Mouse (Mus musculus): Measurements from ENCODE around the gene Kdf1.

Kdf1 gene

DNA sequence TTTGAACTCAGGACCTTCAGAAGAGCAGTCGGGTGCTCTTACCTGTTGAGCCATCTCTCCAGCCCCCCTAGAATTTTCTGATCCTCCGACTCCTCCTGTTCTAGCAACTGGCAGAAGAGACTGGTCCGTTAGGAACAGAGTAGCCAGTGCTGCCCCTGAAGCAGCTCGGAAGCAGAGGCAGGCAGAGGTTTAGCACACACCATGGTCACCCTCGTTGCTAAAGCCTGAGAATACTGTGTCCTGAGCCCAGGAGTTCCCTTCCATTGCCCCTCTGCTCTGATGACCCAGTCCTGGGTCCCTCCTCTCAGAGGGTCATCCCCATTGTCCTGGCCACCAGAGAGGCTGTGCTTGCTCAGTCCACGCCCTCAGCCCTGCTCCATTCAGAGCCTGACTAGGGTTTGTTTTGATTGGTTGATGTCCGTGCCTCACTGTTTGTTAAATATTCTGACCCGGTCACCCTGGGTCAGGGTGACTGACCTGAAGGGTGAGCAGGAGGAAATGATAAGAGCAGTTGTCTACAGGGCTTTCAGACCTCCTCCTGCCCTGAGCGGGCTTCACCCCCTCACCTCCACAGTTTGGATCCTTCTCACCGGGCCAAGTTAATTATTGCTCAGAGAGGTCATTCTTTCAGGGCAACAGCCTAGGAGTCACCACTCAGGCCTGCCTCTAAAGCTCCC lies 38.4 kb downstream of the Kdf1 start:
- no peak for DNase-seq

DNA sequence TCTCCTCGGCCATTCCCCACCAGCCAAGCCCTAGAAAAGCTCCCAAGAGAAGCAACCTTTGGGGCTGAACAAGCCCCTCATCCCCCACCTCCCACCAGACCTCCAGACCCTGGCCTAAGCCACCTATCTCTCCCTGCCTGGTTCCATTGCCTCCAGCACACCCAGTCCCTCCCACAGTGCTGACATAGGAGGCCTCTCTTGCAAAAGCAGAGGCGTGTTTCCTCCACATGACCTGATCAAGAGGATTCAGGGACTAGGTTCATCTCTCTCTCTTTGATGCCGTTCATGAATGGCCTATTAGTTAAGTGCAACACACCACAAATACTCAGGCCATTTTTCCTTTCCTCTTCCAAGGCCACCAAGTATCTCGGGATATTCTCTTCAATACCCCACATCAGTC lies 41.1 kb downstream of the Kdf1 start:
- no peak for DNase-seq

DNA sequence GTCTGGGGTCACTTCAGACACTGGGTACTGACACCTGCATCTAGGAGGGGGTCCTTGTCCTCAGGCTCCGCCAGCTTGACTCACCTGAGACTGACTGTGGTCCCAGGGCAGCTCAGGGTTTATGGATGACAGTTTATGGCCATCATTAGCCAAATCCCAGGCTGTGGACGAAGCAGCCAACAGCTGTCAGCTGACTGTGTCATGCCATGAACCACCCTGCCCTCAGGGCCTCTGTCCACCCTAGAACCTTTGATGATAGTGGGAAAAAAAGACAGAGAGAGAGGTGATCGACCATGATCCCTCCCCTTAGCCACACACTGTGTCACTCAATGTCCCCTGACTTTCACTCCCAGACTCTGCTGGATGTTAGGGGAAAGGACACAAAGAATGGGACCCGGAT lies 42.9 kb downstream of the Kdf1 start:
- DNase-seq: no peak

DNA sequence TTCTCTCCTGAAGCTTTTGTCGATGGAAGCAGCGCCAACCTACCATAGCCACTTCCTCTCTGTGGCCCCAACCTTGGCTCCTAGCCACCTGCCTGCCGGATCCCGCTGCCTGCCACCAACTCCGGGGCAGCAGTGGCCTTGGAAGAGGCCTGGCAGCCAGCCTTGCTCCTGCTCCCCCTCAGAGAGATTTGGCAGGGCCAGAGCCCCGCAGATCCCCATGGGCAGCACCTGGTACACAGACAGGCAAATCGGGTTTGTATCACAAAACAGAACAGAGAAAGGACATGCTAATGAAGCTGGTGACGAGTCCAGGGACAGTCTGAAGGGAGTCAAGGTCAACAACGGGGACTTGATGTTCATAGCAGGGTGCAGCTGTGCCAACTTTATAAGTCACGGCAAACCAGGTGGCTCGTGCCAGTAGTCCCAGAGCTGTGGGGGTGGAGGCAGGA lies 44.4 kb downstream of the Kdf1 start:
- no peak for DNase-seq

- DNase-seq: no peak
Measured at GRCm38 (mm10) chr4:133567251-133567650, 48.5 kb downstream of the Kdf1 start.

DNA sequence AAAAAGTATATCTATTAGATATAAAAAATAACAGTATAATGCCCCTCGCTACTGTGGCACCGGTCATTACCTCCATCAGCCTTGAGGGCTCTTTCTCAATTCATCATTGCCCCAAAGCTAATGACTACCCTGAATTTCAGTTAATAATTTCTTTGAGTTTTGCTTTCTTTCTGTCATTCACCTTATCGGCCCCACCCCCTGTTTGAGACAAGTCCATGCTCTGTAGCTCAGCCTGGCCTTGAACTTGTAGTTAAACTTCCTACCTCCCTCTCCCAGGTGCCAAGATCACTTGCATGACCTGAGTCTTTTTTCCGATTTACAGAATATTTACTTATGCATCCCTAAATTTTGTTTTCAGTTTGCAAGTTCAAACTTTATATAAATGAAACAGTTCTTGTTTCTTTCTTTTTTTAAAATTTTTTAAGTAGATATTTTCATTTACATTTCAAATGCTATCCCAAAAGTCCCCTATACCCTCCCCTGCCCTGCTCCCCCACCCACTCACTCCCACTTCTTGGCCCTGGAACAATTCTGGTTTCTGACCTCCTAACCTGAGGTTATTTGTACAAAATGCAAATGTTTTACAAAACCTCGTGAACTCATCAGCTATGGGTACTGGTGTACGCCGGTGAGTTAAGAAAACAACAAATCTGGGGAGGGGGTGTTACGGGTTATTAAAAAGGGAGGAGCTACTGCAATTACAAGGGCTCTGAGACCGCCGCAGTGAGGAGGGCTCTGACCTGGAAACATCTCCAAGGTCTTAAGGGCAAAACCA lies 50.7 kb downstream of the Kdf1 start:
- no peak for DNase-seq

DNA sequence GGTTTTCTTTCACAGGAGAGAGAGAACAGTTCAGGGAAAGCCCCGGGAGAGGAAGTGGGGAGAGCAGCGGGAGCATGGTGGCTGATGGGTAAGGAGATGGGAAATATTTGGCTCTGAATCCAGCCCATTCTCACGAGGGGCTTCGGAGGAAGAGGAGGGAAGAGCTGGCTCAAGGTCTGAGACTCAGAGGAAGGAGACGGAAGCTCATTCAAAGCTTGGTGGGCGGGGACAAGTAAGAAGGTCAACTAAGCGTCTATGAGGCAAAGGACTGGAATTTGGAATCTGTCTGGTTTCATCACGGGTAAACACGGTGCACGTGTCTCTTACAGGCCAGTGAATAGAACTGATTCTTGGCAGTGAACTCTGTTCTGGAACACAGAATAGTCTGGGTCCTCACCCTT lies 51.3 kb downstream of the Kdf1 start:
- DNase-seq: no peak

DNA sequence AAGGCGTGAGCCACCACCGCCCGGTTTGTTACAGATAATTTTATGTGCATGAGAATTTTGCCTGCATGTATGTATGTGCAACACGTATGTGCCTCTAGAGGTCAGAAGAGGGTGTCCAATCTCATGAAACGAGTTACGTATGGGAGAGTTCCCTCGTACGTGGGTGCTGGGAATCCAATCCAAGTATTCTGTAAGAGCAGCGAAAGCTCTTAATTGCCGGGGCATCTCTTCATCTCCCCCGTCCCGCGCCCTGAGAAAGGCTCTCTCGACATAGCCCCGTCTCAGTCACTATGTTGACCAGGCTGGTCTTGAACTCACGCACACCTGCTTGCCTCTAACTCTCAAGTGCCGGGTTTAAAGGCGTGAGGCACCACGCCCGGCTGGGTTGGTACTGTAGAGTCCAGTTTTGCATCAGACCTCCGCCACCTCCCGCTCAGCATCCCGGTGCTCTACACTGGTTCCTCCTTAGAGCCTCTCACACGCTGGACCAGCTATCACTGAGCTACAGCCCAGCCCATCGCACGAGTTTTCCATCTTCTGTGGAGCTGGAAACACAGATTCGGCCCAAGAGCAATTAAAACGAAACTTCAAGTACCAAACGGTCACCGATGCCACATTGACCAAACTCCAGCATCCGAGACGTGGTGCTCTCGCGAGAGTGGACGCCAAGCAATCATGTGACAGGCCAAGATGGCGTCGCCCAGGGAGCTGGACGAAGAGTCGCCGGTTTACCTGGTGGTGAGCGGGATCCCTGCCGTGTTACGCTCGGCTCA lies 55.5 kb downstream of the Kdf1 start, which contains the start of gene Gpatch3:
Gpatch3 (plus strand) TSS at position 676 of the 773 bp plus-strand sequence.
- peak; percentile 88 to 89 for DNase-seq

- DNase-seq: no peak
Measured at GRCm38 (mm10) chr4:133574843-133575202, 56.1 kb downstream of the Kdf1 start.

DNA sequence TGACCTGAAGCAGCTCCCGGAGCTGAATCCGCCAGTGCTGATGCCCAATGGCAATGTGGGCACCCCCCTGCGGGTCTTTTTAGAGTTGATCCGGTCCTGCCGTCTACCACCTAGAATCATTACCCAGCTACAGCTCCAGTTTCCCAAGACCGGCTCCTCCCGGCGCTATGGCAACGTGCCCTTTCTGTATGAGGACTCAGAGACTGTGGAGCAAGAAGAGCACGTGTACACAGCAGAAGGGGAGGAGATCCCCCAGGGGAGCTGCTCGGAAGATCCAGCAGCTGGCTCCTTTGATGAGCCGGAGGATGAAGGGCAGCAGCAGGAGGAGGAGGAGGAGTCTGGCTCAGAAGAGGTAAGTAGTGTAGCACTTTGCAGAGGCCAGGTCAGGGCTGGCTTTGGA lies 59.2 kb downstream of the Kdf1 start:
- no peak for DNase-seq

All from B cell, adult 2 months (primary cell).